Mouse (Mus musculus) Patski (cell line): ENCODE measurements around the gene Itgb7. TPM values are rescaled to one million over a fixed set of nuclear protein-coding genes. Genes with fewer than 3 reads are reported as not detected.
A peak's percentile ranks its signal among the peaks of the same experiment; 100 is the strongest.

Source experiments
- ATAC-seq: fragments of 100-300 bp; one replicate; pipeline ENCODE4 v1.8.0; 2021
- CTCF ChIA-PET: fragments of 350-600 bp; sonication (Branson Sonifier 250); formaldehyde crosslinking; loops from one replicate; lab custom pipeline; 2022; ENCODE audit warnings: inconsistent platforms; lab: Charles Lee
- POLR2A ChIA-PET: fragments of 350-600 bp; sonication (Branson Sonifier 250); formaldehyde crosslinking; loops from one replicate; lab custom pipeline; 2022; ENCODE audit warnings: antibody characterized with exemption, inconsistent platforms; lab: Charles Lee
- DNase-seq: peaks from one replicate; pipeline ENCODE4 v3.0.0-alpha.2; 2011; ENCODE audit warnings: low read depth, low spot score
- H3K27me3 ChIP-seq: fragments of 371-371 bp; one replicate; pipeline ENCODE4 v1.5.1; 2021
- CTCF ChIP-seq: fragments of 100-300 bp; IDR thresholded peaks from one replicate; pipeline ENCODE4 v1.5.1; 2021
- in situ Hi-C: fragments of 300-500 bp; cut with MboI; formaldehyde crosslinking; loops from 3 replicates; pipeline ENCODE4 v1.11.1; 2018; ENCODE audit warnings: low pct_unique_long_range_greater_than_20kb, mixed read lengths
- polyA plus RNA-seq: library from polyadenylated mRNA; unstranded; gene quantifications from one replicate; pipeline ENCODE4 v1.2.3, GENCODE M21; 2021

Itgb7 gene
- polyA plus RNA-seq, 1 experiment from 2014 or later, result 0.35 TPM

DNA sequence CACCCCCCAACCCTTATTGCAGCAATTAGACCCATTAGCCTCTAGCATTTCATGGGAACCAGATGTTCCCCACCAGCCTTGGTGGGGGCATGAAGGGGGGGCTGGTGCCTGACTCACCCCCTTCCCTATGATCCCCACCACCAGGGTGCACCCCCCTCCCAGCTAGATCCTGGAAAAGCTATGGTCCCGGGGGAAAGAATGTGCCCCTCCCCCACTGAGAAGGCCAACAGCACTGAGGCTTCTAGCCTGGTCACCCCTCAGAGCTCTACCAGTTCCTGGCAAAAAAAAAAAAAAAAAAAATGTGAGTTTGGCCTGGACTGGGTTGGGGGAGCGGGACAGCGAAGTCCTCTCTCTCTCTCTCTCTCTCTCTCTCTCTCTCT lies 17.1 kb upstream of the Itgb7 start:
- CTCF ChIA-PET, result no interaction called here
- no peak for ATAC-seq
- TF ChIP-seq CTCF, result no peak
- POLR2A ChIA-PET, result interaction anchor here (0.6 kb wide), 2 partner anchors 23 to 55 kb away, joined by 3 to 5 read pairs; no protein-coding TSS in a partner anchor
- in situ Hi-C loops, result no loop called here
- H3K27me3 ChIP-seq, result no peaks in the 10 kb centered on the region
- DNase-seq, result no peak

DNA sequence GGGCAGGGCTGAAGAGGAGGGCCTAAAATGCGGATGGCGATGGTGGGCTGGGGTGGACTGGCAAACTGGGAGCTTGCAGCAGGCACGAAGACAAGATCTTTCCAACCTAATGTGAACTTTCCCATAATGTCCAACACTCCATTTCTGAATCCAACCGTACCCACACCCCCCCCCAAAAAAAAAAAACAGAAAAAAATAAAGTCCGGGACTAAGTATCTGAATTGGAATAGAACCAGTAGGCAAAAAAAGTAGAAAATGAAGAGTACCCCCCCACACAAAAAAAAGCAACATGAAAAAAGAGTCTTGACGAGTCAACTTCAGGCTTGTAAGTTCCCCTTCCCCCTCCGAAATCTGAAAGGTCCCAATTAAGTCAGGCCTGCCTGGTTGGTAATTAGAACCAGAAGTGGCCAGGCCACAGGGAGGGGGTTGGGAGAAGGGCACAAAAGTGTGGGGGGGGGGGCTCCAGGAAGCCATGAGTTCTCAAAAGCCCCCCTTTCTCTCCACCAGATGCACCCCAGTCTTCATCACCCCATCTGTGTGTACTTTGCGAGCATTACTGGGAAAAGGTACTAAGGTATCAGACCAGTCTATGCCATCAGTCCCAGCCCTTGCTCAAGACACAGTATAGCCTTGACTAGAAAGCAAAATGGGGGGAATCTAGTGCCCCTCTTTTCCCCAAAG lies 16.5 kb upstream of the Itgb7 start:
- in situ Hi-C loops, result no loop called here
- TF ChIP-seq CTCF, result no peak

DNA sequence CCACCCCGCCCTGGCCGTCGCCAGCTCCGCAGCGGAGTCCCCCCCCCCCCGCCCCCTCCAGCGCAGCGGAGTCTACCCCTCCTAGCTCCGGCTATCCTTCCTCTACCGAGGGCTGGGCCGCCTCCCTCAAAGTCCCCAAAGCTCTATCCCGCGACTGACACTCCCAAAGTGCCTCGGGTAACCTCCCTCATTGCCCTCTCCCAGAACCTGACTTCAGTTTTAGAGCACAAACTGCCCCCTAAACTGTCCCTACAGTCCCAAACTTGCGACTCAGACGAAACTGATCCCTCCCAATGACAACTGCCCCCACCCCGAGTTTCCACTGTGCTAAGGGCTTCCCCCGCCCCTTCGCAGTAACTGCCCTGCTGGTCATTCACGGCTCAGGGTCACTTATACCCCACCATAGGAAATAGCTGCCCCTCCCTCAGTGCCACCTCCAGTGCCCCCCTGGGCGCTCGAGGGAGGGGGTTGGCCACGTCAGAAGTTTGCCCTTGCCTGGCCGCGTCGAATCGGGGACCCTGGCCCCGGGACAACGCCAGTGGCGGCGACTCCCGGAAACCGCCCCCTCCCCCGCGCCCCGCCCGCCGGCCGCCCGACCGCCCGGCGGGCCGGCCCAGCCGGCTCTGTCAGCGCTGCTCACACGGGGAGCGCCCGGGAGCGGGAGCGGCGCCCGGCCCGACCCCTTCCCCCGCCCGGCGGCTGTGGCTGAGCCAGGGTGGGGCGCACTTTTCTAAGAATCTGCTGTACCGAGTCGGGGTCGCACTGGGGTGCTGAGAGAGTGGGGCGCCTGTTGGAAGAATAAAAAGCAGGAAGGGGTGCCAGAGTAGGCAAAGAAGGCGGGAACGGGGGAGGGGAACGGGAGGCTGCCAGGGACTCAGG lies 15.7 kb upstream of the Itgb7 start:
- no peaks in the 10 kb centered on the region for H3K27me3 ChIP-seq
- in situ Hi-C loops, result no loop called here
- DNase-seq, result no peak
- POLR2A ChIA-PET, result interaction anchor here (0.9 to 1.1 kb wide), 2 partner anchors 9 to 11 kb away, joined by 3 to 6 read pairs; partner anchors contain the start of gene Rarg
- CTCF ChIA-PET, result interaction anchor here (1.7 kb wide), 1 partner anchor 23 kb away, joined by 9 read pairs; no protein-coding TSS in a partner anchor
- no peak for TF ChIP-seq CTCF
- ATAC-seq, result peak; percentile 38

More for the DNA sequence above, 16.5 kb upstream of the Itgb7 start:
- DNase-seq, result no peak
- no peak for ATAC-seq
- CTCF ChIA-PET, result no interaction called here
- POLR2A ChIA-PET, result interaction anchor here (0.6 to 1.1 kb wide), 4 partner anchors 8 to 54 kb away, joined by 3 to 6 read pairs (median 4); partner anchors contain the start of gene Rarg
- H3K27me3 ChIP-seq, result no peaks in the 10 kb centered on the region

DNA sequence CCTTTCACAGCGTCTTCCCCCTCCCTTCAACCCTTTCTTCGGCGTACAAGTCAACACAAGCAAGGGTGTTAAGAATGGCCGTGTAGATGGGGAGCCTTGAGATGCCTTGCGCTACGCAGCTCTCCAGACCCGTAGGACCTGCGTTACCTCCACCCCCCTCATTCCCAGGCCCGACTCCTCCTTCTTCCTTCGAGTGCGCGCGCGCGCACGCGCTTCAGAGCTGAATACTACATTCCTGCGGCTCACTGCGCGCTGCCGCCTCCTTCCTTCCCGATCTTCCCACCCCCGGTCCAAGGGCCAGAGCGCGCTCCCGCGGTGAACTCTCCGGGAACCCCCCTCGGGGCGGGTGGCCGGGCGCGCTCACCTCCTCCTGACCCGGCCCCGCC lies 15.1 kb upstream of the Itgb7 start:
- no peaks in the 10 kb centered on the region for H3K27me3 ChIP-seq
- in situ Hi-C loops, result no loop called here
- peak; percentile 85 for DNase-seq
- TF ChIP-seq CTCF, result no peak
- ATAC-seq, result peak; percentile 48
- CTCF ChIA-PET, result interaction anchor here (1.7 kb wide), 1 partner anchor 23 kb away, joined by 9 read pairs; no protein-coding TSS in a partner anchor
- POLR2A ChIA-PET, result interaction anchor here (0.8 to 1.0 kb wide), 2 partner anchors 22 to 32 kb away, joined by 3 to 4 read pairs; partner anchors contain the start of gene Mfsd5

DNA sequence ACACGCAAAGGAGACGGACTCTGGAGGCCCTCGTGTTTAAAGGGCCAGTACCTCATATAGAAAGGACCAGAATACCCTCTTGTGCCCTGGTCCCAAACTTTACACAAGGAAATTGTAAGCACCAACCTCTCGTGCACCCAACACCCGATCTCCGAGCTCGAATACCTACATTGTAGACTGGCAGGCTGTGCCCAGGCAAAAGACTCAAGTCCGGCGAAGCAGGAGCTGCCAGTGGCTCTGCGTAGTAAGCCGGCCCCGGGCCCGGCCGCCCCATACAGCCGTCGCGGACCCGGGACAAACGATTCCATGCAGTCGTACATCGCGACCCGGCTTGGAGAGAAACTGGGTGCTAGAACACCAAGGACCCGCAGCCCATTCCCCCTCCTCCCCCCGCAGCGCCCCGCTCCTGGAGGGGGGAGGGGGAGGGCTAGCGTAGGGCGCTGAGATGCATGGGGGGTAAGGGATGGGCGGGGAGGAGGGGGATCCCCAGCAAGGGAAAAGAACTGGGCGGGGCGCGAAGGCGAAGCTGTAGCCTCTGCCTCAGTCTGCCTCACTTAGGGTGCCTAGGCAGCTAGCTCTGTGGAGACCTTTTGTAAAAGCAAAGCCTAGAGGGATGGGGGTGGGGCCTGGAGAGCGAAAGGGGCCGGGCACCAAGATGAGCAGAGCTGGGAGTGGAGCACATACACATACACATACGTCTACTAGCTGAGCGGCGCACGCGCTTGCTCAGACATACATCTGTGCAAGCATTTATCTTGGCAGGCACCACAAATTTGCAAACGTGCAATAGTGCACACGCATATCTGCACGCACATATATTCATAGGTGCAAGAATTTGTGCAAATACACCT lies 14.4 kb upstream of the Itgb7 start:
- ChIA-PET POLR2A (interaction anchor here (0.8 to 1.3 kb wide), 3 partner anchors 12 to 33 kb away, joined by 3 to 4 read pairs (median 4); partner anchors contain the start of gene Mfsd5), CTCF (interaction anchor here (0.7 to 1.7 kb wide), 2 partner anchors 22 to 42 kb away, joined by 3 to 9 read pairs; partner anchors contain the start of gene Csad)
- peak; percentile 42 for ATAC-seq

DNA sequence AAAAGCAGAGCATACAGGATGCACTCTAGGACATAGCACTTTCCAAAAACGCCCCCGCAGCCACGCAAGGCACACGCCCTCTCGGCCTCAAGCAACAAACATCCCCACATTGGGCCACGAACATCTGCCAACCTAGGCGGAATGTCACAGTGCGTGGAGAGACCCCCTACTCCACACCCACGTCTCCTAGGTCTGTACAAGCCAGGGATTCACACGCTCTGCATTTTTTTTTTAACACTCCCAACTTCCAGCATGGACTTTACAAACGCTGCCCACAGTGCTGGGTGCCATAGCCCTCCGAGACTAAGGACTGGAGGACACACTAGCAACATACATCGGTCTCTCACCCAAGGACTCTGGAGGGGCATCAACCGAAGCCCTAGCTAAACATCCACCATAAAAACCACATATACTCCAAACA lies 13.7 kb upstream of the Itgb7 start:
- no peak for ATAC-seq
- ChIA-PET CTCF (interaction anchor here (1.7 kb wide), 1 partner anchor 21 kb away, joined by 9 read pairs; no protein-coding TSS in a partner anchor), POLR2A (interaction anchor here (1.3 kb wide), 1 partner anchor 13 kb away, joined by 4 read pairs; no protein-coding TSS in a partner anchor)
- no peaks in the 10 kb centered on the region for H3K27me3 ChIP-seq
- in situ Hi-C loops, result no loop called here
- no peak for TF ChIP-seq CTCF
- no peak for DNase-seq

More for the DNA sequence above, 14.4 kb upstream of the Itgb7 start:
- in situ Hi-C loops, result no loop called here
- TF ChIP-seq CTCF, result no peak
- H3K27me3 ChIP-seq, result no peaks in the 10 kb centered on the region
- no peak for DNase-seq

DNA sequence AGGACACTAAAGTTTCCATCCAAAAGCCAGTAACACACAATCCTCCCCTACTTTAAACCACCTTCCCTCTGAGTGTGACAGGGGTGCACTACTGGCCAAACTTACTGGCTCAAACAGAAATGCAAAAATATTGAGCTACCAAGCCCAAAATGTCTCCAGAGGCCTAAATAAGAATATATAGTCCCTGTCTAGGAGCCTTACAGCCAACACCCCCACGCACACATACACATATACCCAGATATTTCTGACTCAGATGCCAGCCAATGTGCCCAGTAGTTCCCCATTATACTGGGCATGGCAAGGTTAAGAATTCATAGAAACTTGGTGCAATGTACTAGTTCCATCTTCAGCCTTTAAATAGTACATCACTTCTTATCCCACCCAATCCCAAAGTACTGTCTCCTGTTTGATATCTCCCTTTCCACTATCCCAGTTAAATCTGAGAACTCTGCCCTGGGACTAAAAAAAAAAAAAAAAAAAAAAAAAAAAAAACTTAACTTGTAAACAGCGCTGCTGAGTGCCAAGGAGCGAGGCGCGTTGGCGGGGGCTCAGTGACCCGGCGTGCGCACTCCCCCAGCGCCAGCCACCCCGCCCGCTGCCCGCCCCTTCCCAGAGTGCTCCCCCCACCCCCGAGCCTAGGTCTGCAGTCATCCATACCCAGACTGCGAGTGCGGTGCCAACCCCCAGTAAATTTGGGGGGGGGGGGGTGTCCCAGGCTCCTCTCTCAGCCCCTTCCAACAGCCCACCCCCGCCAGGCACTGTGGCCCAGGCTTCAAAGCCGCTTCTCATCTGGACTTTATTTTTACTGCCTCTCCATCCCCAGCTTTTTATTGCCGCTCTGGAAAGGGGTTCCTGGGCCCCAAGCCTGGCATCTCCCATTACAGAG lies 12.8 kb upstream of the Itgb7 start:
- ChIA-PET CTCF (no interaction called here), POLR2A (interaction anchor here (1.3 kb wide), 1 partner anchor 14 kb away, joined by 4 read pairs; no protein-coding TSS in a partner anchor)
- ATAC-seq (no peak), DNase-seq (no peak)
- no peaks in the 10 kb centered on the region for H3K27me3 ChIP-seq
- no peak for TF ChIP-seq CTCF
- in situ Hi-C loops, result no loop called here

DNA sequence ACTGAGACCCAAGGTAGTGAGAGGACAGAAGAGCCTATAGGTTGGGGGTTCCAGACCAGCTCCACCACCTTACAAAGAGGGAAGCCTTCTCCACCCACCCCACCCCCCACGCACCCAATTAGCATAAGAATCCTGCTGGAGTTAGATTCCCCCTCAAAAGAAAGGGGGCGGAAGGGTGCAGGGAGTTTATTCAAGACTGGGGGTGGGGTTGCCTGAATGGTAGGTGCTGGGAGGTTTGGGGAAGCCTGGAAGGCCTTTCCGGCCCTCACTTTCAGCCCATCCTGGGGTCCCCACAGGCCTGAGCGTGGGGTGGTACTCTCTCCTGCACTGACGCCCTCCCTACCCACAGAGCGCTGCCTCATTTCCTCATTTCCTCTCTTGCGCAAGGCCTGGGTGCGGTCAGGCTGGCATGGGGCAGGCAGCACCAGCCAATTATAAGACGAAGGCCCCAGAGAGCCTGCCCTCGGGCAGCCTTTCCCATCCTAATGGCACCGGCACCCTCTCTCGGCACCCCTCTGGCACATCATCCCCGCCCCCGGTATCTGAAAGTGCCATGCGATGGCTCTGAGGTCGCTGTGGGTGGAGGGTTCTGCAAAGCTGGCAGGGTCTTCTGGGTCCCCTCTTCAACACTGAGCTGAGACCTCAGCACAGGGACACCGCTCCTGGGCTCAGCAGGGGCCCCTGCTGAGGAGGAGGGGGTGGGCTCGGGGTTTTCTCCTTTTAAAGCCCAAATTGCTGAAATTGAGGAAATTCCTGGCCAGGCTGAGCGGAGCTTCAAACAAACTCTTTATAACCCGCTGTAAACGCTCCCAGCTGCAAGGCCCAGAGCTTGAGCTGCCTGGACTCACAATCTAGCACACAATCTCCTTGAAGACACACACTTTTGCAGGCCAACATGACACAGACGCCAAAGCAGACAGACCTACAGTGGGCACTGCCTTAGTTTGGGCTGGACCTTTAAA lies 11.8 kb upstream of the Itgb7 start:
- in situ Hi-C loops, result no loop called here
- no peak for ATAC-seq
- TF ChIP-seq CTCF, result no peak
- H3K27me3 ChIP-seq, result no peaks in the 10 kb centered on the region
- DNase-seq, result no peak
- ChIA-PET POLR2A (interaction anchor here (0.6 kb wide), 1 partner anchor 57 kb away, joined by 5 read pairs; no protein-coding TSS in a partner anchor), CTCF (no interaction called here)
